Mouse (Mus musculus): ENCODE data around the gene Klhl10. TPM values are rescaled to one million over a fixed set of nuclear protein-coding genes. Genes with fewer than 3 reads are reported as not detected.

Gene Klhl10
- total RNA-seq, 2 experiments from 2014 or later = 0.82 to 1.2 TPM

DNA sequence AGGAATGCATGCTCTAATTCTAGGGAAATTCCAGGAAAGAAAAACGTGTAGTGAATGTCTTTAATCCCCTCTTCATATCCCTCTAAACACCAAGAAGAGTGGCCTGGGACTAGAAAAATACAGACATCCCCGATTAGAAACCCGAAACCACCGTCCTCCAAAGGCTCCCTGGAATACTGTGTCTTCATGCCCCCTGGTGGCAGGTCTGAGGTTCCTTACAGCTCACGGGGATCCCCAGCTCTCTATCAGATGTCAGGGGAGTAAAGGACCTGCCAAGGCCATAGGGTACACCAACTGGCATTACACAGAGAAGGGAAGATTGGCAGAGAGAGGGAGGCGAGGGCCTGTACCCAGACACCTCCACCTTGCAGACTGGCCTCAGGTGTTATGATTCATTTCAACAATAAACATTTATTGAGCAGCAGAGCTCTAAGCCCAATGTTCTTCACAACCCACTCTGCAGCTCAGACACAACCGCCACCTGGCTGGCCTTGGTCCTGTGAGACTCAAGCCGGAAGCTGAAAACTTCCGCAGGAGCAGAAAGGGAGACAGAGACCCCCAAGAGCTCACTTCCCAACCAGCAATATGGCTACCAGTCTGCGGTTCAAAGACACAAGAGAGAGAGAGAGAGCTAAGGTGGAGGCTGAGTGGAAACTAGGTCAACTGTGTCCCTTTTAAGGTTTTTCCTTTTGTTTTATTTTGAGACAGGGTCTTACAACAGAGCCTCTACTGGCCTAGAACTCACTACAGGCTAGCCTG is 33.5 kb upstream of the Klhl10 start:
- DNase-seq (ENCODE audit: low spot score in 2 of 2) = peak; percentile 55 to 75

DNA sequence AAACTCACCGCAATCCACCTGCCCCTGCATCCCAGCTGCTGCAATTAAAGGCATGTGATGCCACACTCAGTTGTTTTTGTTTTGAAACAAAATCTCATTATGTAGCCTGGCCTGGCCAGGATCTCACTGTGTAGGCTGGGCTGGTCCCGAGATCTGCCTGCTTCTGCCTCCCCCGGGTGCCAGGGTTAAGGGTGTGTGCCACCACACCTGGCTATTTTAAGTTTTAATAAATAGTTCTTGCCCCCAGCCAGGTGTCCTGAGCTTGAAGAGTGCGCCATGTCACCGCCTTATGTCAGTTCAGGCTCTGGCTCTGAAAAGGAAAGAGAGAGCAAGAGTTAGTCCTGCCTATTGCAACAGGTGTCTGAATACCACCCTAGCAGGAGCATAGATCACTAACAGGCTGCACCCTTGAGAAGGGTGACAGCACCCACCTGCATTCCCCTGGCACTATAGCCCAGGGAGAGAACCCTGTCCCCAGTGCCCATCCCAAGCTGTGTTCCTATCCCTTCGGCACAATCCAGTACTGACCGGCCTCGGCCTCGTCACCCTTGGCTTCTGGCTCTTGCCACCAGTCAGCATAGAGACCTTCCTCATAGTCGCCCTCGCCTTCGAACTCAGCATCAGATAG is 32.8 kb upstream of the Klhl10 start:
- no peak for DNase-seq (ENCODE audit: low spot score in 2 of 2)

DNA sequence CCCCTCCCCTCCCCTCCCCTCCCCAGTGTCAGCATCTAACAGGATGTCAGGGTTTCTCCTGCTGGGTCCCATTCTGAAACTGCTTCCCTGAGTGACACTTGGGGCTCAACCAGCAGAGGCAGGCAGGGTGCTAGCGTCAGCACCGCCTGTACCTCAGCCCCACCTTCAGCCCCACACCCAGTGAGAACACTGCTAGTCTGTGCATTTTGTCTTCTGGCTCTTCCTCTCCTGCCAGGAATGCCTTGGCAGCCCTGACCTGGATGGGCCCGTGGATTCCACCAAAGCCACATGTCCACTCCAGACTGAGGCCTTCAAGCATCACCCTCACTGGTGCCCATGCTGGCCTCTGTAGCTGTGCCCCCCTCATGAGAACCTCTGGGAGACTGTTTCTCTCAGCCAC is 32.0 kb upstream of the Klhl10 start:
- DNase-seq (ENCODE audit: low spot score in 2 of 2) = no peak

DNA sequence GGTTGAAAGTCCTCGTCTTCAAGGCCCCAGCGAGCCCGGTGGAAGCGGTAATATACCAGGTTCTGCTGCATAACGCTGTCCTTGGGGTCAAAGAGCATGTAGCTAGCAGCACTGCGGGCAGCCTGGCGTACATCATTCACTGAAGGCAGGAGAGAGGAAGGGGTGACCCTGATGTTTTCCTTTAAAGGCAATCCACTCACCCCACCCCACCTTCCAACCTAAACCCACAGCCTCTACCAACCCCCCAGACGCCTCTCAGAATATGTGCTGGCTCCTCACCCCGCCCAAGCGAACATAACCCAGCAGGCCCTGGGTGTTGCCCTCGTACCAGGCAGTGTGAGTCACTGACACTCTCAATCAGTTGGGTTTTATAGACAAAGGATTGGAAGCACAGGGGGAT is 30.0 kb upstream of the Klhl10 start:
- no peak for DNase-seq (ENCODE audit: low spot score in 2 of 2)

DNA sequence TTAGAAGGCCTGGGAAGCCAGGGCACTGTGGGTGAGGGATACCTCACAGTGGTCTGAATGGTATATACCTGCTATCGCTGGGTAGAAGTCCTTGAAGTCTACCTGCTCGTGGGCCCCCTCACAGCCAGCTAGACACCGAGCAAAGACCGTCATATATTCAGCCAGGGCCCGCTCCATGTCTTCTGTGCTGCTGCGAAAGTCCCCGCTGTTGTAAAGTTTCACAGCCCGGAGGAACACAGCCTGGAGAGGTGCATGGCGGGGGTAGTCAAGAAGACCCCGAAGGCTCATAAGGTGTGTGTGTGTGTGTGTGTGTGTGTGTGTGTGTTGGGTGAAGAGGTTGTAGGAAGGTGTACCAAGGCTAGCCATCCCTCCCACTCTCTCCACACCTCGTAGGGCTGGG is 28.2 kb upstream of the Klhl10 start:
- no peak for DNase-seq (ENCODE audit: low spot score in 2 of 2)

DNA sequence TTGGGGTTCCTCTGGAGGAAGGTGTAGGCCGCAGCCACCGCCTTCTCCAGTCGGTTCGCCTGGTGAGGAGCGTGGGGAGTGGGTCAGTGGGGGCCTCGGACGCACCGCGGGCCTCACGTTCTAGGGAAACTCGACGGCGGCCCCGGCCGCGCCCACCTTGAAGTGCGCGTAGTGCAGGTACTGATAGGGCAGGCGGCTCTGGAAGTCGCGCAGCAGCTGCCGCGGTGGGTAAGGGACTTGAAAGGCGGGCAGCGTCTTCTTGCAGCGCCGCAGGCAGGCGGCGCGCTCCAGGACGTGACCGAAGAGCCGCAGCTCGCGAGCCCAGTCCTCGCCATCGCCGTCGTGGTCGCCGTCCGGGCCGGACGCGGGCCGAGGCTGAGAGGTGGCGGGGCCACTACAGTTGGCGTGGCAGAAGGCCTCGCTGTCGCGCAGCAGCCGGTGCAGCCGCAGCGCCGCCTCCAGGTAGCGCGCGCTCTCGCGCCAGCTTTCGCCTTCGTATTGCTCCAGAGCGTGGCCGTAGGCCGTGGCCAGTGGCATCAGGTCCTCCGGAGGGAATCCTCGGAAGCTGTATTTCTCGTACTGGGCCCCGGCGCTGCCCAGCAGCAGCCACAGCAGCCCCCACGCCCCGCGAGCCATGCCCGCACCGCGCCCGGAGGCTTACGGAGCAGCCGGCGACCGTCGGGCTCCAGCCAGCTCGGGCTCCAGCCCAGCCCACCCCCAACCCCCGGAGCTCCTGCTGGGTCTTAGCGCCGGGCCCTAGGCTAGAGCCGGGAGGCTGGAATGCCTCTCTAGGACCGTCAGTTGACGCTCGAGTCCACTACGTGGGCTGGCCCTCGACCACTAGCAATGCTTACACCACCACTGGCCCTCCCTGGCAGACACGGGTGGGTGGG is 27.4 kb upstream of the Klhl10 start, which contains the start of gene P3h4:
TSS of gene P3h4 (minus strand) at position 816 of the 893 bp plus-strand sequence.
- peak; percentile 68 to 77 for DNase-seq (ENCODE audit: low spot score in 2 of 2)

DNA sequence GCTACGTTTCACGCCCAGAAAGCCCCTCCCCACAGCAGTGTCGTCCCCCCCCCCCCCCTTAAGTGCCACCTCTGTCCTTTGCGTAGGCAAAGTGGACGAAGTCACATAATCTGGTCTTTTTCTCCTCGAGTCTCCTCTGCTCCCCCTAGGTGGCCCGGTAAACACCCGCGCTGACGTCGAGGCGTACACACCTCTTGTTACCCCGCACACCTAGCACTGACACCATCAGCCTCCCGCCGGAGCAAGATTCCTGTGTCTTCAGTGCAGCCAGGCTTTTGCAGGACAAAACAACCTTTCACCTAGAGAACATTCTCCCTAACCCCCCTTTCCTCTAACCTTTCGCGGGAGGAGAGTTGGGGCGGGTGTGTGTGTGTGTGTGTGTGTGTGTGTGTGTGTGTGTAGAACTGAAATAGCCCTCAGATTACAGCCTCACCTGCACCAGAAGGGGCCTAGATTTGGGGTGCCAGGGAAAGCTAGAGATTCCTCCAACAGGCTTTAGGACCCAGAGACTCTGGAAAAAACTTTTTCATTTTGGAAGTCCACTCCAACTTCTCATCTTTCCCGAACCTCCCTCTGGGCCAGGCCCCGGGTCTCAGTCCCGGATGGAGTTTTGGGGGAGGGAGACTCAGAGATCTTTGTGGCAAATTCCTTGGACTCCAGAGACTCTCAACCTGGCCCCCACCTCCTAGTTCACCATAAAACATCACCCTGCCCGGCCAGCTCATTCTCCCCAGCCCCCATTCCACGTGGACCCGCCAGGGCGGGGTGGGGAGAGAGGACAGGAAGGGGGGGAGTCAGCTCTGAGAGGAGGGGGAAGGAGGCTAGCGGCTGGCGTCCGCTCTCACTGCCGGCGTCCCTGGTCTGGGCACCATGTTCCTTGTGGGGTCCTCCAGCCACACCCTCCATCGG is 26.5 kb upstream of the Klhl10 start, which contains the start of gene Fkbp10:
TSS of gene Fkbp10 (plus strand) at position 784 of the 909 bp plus-strand sequence.
- no peak for DNase-seq (ENCODE audit: low spot score in 2 of 2)

DNA sequence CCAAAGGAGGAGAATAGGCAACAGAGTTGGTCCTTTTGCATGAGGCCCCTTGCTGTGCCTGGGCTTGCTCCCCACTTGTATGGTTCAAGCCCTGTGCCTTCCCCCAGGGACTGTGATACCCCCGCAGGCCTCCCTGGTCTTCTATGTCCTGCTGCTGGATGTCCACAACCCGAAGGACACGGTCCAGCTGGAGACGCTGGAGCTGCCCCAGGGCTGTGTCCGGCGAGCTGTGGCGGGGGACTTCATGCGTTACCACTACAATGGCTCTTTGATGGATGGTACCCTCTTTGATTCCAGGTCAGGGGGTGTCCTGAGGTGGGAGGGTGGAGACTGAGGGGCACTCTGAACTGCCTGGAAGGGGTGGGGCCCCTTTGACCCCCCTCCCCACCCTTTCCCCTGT is 20.2 kb upstream of the Klhl10 start:
- DNase-seq (ENCODE audit: low spot score in 2 of 2) = no peak

DNA sequence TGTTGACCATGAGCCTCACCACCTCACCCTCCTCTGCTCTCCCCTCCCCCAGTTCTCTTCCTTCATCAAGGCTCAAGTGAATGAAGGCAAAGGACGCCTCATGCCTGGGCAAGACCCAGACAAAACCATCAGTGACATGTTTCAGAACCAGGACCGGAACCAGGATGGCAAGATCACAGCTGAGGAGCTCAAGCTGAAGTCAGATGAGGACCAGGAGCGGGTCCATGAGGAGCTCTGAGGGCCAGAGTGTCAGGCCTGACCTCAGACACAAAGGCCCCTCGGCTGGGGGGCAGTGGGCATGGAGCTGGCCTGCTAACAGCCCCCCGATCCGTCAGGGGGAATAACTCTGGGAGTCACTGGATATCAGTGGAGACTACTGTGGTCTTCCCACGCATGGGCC is 17.9 kb upstream of the Klhl10 start:
- DNase-seq (ENCODE audit: low spot score in 2 of 2) = no peak

DNA sequence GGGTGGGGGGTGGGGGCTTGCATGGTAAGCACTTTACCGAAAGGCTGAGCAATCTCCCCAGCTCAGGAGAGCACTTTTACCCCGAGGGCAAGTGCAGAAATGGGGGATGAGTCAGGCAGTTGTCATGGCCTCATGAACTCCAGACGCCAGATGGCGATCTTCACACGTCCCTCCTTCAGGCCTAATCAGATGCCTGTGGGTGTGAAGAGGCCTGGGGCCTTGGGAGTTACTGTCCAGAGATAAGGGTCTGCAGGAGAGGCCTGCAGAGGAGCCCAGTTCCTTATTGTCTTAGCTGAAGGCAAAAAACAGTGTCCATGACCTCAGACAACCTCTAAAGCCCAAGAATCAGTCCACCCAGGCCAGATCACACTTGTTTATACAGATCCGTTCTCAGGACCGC is 15.9 kb upstream of the Klhl10 start:
- DNase-seq (ENCODE audit: low spot score in 2 of 2) = peak; percentile 68 to 72

DNA sequence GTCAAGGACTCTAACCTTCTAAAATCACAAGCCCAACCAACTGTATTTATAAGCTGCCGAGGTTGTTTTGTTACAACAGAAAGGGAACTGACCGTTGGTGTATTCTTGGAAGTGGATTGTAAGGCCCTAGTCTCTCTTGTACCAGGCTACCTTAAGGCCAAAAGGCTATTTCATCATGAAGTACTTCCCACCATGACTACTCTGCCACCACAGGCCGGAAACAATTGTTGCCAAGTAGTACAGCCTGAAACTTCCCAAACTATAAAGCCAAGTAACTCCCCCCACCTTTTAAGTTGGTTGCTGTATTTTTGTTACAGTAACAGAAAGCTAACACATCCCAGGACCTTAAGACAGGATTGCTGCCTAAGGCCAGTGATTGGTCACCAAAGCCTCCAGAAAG is 14.9 kb upstream of the Klhl10 start:
- no peak for DNase-seq (ENCODE audit: low spot score in 2 of 2)

DNA sequence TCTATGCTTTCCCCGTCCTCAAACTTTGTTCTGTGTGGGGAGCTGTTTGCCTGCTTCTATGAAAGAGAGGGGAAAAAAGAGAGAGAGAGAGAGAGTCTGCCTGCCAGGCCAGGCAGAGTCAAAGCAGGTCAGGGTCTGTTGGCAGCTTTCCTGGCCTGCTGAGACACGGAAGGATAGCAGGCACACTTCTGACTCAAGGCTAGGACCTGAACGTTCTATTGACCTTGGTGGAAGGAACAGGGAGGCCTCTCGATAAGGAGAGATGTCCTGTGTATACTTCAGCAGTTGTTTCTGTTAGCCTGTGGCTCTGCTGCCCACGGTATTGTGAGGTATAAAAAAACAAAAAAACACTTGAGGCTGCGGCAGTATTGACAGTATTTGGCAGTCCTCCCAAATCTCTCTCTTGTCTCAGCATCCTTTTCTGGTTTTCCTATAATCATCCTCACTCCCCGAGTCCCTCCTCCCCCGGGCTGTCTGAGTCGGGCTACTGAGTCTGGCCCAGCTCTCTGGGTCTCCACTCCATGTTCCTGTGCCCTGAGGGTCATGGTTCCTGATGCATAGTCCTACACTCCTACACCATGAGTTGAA is 13.0 kb upstream of the Klhl10 start:
- no peak for DNase-seq (ENCODE audit: low spot score in 2 of 2)

DNA sequence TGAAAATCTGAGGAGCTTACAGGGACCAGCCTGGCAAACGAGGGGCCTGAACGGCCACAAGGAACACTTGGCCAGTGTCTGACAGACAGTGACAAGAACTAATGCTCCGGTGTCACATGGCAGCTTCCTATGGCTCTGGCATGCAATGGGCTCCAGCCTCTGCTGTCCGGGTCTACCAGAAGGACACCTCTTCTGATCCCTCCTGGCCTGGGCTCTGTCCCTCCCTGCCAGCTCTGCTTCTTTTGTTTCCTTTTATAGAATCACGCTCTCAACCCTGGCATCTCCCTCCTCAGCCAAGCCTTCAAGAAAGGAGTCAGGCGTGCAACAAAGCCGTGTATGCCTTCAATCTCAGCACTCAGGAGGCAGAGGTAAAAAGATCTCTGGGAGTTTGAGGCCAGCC is 11.7 kb upstream of the Klhl10 start:
- no peak for DNase-seq (ENCODE audit: low spot score in 2 of 2)

DNA sequence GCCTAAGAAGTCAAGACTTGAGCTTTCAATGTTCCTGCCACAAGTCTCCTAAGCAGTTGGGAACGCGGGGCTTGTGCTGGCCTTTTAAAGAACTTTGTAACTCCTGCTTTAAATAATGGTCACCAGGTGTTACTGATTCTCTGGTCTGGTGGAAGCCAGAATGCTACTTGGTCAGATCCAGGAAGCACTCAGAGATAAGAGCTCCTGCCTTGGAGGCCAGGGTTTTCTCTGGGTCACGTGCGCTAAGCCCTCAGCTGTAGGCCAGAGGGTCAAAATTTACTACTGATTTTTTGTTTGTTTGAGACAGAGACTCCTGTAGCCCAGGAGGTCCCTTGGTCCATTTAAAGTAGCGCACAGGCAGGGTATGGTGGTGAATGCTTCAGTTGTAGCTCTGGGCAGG is 9.7 kb upstream of the Klhl10 start:
- DNase-seq (ENCODE audit: low spot score in 2 of 2) = no peak

DNA sequence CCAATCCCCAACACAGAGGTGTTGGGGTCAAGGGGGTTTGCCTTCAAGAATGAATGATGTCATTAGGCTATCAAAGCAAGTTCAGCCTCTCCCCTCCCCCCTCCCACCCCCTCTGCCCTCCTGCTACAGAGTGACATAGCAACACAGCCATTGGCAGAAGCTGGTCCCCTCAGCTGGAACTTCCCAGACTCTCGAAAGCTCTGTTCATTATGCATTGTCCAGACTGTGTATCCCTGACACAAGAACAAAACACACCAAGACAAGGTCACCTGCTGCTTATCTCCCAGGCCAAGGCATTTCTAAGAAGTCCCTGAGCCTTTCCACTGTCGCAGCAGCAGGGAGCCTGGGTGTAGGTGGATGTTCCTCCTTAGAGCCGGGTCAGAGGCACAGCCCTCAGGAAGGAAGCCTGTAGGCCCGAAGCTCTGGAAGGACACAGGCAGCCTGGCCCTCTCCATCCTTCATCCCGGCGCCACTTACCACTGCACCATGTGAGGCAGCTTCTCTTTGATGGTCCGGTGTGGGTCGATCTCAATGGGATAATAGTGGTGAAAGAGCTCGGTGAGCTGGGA is 6.0 kb upstream of the Klhl10 start:
- no peak for DNase-seq (ENCODE audit: low spot score in 2 of 2)

DNA sequence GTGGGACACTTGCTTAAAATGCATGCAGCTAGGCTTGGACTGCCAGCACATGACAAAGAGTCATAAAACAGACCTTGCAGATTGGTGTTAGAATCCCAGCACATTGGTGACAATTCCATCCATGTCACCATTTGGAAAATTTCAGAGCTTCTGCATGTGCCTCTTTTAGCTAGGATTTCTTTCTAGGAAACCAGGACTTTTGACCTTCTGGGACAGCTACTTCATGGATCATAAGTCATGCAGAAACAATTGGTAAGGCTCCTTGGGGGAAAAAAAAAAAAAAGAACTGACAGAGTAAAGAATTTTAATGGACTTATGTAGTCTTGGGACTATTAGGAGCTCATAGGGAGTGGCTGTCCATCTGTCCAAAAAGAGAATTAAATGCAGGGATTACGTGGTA is 3.8 kb upstream of the Klhl10 start:
- DNase-seq (ENCODE audit: low spot score in 2 of 2) = no peak

DNA sequence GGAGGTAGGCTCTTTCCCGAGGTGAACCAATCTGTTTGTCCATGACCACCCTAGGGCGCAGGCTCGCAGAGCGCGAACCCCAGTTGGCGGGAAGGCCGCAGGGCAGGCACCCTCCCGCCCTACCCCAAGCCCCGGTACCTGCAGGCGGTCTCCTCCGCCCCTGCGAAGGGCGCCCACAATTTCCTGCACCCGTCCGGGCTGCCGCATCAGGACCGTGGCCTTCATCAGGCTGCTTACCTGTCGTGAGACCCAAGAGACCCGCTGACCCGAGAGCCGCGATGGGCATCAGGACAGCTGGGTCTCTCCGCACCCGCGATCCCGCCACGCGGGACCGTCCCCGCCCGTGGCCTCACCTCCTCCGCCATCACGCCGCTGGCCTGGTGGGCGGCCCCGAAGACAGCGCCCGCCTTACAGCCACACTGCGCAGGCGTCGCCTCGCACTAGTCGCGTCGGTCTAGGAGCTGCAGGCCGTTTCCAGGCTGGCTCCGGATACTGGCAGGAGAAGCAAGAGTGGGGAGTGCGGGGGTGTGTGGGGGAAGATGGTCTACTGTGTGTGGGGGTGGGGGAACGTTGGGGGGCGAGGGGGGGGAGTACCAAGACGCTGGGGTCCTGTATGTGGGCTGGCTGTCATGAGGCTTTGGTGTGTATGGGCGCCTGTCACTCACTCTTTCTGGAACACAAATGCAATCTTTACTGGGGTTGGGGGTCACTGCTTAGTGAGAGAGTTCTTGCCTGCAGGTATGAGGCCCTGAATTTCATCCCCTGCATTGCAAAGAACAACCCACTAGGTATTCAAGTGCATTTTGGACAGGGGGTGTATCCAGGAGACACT is 810 bp upstream of the Klhl10 start:
- DNase-seq (ENCODE audit: low spot score in 2 of 2) = peak; percentile 84 to 86

DNA sequence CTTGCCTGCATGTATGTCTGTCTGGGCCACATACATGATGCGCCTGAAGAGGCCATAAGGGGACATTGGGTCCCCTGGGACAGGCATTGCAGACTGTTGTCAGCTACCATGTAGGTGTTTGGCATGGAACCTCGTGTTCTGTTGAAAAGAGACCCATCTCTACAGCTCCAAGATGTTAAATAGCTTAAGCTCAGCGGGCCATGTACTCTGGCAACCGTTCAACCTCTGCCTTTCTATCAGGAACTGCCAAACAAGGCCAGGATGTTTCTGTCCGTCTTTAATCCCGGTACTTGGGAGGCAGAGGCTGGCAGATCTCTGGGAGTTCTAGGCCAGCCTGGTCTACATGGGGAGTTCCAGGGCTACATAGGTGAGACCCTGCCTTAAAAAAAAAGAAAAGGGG is 908 bp downstream of the Klhl10 start:
- DNase-seq (ENCODE audit: low spot score in 2 of 2) = no peak

DNA sequence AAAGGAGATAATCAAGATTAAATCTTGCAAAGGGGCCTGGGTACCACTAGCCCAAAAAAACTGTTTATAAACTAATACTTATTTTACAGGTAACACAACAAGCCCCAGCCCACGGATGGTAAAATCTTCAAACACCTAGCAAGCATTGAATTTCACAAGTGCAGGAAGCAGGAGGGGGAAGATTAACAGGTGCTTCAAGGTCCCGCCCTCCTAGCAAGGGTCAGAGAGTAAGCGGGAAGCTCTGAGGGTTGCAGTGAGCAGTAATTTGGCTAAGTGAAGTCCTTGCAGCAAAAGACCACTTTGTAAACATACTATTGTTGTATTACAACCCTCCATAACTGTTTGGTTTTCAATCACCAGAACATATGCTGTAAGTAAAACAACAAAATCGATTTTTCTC is 15.5 kb downstream of the Klhl10 start:
- DNase-seq (ENCODE audit: low spot score in 2 of 2) = no peak

Data from left cerebral cortex, adult 18-20 months (tissue).